Mouse (Mus musculus) erythroblast, adult 5-6 weeks (primary cell): ENCODE data around the gene Gmeb1. TPM values are rescaled to one million over a fixed set of nuclear protein-coding genes. Genes with fewer than 3 reads are reported as not detected.

Experiments used
- ATAC-seq: replicated peaks from 2 replicates; pipeline ENCODE4 v1.8.0; 2016; ENCODE audit warnings: moderate number of reproducible peaks, mild to moderate bottlenecking, moderate TSS enrichment, inconsistent platforms; ENCODE audit not compliant: poor library complexity, low FRiP score, severe bottlenecking
- total RNA-seq, 2 experiments: library from RNA; stranded (forward) in 1 of 2; stranded (reverse) in 1 of 2; fragments of 150-400 nt in 1 of 2; fragments of 200-764, 138-1000 nt in 1 of 2; gene quantifications; 2 replicates each; pipeline versions ENCODE4 v1.2.3 to v1.2.4; 2015 to 2017; ENCODE audit warnings: low replicate concordance in 2 of 2

The Gmeb1 gene
- total RNA-seq, 2 experiments from 2014 or later = 7.5 to 12.5 TPM

GRCm38 (mm10) chr4:132275949-132276348 lies 14.5 kb upstream of the Gmeb1 start:
- ATAC-seq = no peak

GRCm38 (mm10) chr4:132274156-132274862 lies 12.9 kb upstream of the Gmeb1 start, which contains the start of gene Taf12:
TSS of gene Taf12 (plus strand) at chr4:132274375.
- ATAC-seq = peak; percentile 84

GRCm38 (mm10) chr4:132273166-132273565 lies 11.8 kb upstream of the Gmeb1 start:
- ATAC-seq = no peak

DNA sequence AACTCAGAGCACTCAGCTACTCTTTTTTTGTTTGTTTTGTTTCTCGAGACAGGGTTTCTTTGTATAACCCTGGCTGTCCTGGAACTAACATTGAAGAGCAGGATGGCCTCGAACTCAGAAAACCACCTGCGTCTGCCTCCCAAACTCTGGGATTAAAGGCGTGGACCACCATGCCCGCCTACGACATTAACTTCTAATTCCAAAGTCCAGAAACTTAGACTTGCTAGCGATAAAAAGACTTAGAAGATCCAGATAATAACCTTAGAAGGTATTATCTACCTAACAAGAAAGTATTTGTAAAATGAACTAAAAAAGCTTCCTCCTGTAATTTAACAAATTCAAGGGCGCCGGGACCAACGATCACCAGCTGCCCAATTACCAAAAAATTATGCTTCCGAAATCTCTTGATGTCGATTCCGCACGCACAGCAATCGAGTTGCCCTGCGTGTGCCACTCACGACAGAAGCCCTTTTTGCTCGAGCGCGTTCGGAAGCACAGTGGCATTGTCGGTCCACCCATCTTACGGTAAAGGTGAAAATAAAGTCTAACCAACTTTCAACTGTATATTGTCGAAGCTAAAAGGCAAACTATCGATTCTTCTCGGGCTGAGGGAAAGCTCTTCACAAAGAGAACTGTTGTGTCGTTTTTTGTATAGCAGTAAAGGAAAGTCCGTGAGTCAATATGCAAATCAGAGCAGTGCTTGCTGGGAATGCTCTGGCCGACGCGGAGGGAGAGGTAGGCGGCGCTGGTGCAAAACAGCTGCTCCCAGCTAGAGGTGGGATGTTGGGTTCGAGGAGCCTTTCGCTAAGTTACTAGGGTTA lies 8.5 kb upstream of the Gmeb1 start:
- ATAC-seq = peak; percentile 79

DNA sequence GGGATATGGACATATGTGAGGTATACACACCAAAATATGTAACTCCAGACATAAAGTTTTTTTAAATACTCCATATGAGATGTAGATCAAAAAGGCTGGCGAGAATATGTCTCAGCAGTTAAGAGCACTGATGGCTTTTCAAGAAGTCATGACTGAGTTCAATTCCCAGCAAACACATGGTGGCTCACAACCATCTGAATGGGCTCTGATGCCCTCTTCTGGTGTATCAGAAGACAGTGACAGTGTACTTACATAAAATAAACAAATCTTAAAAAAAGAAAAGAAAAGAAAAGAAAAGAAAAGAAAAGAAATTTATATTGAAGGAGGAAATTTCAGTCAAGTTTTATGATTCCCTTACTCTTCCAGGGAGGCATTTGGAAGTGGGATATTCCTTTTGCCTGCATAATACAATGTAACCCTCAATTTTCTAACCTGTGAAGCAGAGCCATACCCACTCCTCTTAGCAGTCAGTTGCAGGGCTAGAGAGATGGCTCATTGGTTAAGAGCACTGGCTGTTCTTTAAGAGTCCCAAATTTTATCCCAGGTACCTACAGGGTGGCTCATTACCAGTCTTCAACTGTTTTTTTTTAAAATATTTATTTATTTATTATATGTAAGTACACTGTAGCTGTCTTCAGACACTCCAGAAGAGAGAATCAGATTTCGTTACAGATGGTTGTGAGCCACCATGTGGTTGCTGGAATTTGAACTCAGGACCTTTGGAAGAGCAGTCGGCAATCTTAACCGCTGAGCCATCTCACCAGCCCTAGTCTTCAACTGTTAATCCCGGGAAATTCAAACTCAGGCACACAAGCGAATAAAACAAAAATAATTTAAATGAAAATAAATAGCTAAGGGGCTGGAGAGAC lies 7.7 kb upstream of the Gmeb1 start:
- ATAC-seq = no peak

- no peak for ATAC-seq
Observed at GRCm38 (mm10) chr4:132266835-132267349, 5.5 kb upstream of the Gmeb1 start.

DNA sequence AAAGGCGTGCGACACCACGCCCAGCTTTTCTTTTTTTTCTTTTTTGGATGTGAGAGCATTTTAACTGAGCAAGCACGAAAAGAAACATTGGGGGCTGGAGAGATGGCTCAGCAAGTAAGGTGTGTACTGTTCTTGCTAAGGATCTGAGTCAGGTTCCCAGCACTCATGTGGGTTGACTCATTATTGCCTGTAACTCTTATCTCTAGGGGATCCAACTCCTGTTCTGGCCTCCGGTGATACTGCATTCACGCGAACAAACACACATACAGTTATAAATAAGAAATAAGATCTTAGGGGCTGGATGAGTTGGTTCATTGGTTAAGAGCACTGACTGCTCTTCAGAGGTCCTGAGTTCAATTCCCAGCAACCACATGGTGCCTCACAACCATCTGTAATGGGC lies 1.9 kb upstream of the Gmeb1 start:
- no peak for ATAC-seq

DNA sequence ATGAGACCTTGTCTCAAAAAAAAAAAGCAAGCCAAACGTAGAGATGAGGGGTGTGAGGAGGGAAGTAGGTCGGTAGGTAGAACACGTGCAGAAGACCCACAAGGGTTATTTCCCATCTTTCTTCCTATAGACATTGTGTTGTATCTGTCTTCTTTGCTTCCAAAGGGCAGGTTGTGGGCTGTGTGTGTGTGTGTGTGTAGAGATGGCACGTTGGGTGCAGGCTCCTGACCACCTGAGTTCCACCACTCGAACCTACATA lies 885 bp upstream of the Gmeb1 start:
- 0 out of 2 replicates have a peak, but pooled peaks have one; percentile 22 for ATAC-seq

DNA sequence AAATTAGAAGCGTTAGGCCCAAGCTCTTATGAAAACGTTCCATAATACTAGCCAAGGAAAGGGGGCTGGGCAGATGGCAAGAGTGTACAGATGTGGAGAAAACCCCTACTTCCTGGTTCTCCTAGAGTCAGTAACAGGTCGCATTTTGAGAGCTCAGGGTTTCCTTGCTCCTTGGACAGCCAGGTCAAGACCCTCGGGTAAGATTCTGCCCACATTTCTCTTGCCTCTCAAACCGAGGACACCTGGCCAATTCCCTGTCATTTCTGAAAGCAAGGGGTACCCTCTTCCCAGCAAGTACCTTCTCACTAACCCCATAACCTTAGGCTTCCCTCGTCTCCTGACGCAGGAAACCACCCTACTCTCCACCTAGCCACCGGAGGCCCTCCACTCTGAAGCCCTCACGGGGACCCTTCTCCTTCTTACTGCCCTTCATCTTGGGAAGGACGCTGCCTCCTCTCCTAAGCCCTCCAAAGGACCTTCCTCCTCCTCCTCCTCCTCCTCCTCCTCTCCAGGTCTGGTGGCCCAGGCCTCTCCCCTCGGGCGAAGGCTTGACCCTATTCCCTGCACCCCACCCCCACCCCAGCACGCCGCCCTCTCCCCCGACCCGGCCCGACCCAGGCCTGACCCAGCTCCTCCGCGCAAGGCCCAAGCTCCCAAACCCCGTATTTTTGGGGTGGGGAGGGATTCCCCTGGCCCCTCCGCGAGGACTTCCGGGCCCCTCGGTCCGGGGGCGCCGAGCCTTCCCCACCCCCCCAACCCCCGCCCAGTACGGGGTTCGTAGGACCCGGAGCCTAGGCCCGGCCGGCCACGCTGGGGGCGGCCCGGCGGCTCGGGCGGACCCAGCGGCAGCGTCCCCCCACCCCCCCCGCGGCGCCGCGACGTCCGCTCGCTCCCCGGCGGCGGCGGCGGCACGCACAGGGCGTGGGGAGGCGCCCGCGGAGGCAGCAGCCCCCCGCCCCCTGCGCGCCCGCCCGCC lies 710 bp downstream of the Gmeb1 start:
- peak; percentile 26; the same call in 1 of the 2 replicates for ATAC-seq

DNA sequence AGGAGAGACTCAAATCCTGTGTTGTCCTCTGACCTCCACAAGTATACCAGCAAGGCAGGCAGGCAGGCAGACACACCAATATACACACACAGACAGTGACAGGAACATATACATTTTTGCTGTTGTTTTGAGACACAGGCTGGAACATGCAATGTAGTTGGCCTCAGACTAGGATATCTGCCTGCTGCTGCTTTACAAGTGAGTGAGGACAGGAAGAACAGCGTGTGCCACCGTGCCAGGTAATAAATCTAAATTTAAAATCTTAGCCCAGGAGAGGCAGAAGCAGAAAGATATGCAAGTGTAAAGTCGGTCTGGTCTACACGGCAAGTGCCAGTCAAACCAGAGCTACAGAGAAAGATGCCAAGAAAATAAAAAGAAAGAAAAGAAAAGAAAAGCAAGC lies 2.2 kb downstream of the Gmeb1 start:
- ATAC-seq = no peak

GRCm38 (mm10) chr4:132256384-132256783 lies 5.0 kb downstream of the Gmeb1 start:
- ATAC-seq = no peak

GRCm38 (mm10) chr4:132254986-132255385 lies 6.4 kb downstream of the Gmeb1 start:
- ATAC-seq = no peak

DNA sequence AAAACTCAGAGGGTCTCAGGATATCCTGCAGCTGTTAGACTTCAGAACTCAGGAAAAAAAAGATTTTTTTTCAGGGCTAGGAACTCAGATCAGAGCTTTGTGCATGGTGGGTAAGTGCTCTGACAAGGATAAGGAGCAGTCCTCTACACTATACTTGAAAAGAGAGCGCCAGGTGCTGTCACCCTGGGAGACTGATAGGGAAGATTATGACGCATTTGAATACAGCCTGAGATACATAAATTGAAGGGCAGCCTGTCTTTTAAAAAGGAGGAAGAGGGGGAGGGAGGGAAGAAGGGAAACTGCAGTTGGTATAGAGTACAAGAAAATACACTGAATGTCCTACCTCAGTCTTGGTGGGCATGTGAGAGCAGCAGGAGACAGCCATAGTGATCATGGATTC lies 7.8 kb downstream of the Gmeb1 start:
- no peak for ATAC-seq

DNA sequence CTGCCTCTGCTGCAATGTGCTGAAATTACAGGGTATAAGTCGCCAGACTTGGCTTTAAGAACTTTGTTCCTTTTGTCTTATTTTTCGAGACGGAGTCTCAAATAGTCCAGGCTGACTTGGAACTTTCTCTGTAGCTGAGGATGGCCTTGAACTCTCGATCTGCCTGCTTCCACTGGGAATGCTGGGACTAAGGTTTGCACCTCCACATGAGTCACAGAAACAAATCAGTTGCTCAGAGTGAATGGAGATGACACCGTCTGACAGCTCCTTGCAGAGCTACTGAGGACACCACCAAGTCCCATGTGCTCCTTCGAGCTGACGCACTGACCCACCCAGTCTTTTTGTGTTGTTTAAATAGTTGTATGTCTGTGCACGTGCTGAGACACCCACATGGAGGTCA lies 8.3 kb downstream of the Gmeb1 start:
- ATAC-seq = no peak

GRCm38 (mm10) chr4:132251596-132251995 lies 9.8 kb downstream of the Gmeb1 start:
- no peak for ATAC-seq

DNA sequence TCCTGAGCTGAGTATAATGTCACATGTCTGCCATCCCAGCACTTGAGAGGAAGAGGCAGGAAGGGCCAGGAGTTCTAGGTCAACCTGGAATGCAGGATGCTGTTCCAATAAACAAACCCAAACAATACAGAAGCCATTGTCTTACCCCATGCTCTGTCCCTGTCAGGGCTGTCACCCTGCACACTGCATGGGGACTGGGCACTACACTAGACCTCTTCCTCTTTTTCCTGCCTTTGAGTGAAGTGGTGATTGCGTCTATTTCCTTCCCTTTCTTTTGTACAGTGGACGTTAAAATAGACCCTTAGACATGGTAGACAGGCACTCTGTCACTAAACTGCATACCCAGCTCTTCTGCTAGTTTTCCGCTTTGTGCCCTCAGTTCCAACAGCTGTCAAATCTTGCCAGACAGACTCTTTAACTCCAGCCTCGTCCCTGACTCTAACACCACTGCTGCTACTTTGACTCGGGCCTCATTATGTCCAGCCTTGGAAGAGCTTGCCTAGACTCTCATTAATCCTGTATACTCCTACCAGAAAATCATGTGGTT lies 13.9 kb downstream of the Gmeb1 start:
- no peak for ATAC-seq

GRCm38 (mm10) chr4:132245643-132246042 lies 15.8 kb downstream of the Gmeb1 start:
- ATAC-seq = no peak

DNA sequence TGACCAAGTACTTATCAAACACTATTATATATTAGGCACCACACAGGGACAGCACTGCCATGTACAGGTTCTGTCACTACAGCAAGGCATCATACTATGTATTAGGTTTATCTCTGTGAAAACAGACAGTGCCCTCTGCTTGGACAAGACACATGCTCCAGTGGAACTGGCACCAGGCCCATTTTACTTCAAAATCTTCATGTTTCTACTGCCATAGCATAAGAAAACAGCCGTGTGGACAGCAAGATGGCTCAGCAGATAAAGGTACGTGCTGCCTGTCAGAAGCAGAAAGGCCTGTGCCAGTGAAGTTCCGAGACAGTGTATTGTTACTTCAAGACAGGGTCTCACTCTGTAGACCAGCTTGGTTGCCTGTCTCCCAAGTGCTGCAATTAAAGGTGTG lies 20.2 kb downstream of the Gmeb1 start:
- ATAC-seq = peak; percentile 79

DNA sequence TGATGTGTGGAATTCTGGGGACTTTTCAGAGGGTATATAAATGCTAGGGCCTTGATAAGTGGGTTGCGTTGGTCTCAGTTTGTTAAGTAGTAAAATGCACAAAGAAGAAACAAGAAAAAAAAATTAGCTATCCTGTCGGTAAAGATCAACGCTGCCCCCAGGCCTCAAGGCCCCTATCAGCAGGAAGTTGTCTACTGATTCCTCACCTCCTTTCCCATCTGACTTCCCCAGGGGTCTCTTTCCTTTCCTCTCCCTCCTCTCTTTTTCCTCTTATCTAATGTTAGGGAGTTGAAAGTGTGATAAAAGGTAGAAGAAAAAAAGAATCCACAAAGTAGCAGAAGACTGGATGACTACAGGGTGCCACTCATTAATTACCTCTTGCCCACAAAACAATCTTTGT lies 21.0 kb downstream of the Gmeb1 start:
- no peak for ATAC-seq
